Mouse (Mus musculus) hindbrain, postnatal 0 days (tissue): ENCODE measurements around the gene Ywhaq. TPM values are rescaled to one million over a fixed set of nuclear protein-coding genes. Genes with fewer than 3 reads are reported as not detected.

Experiments
- ATAC-seq: fragments of 200-750 bp; cut with Nextera tagmentation; 2 replicates; pipeline ENCODE4 v1.8.0; 2017; ENCODE audit warnings: mild to moderate bottlenecking, moderate TSS enrichment, moderate library complexity
- DNase-seq: peaks from one replicate; pipeline ENCODE4 v3.0.0-alpha.2; 2015; ENCODE audit warnings: low spot score
- H3K27ac ChIP-seq: fragments of 300-500 bp; sonication (generic); 2 replicates; pipeline ENCODE4 v1.5.1; 2014; ENCODE audit warnings: mild to moderate bottlenecking
- H3K27me3 ChIP-seq: fragments of 300-500 bp; sonication (generic); 2 replicates; pipeline ENCODE4 v1.6.1; 2014; ENCODE audit warnings: low read length, mixed read lengths; ENCODE audit not compliant: insufficient read depth
- H3K36me3 ChIP-seq: fragments of 300-500 bp; sonication (generic); 2 replicates; pipeline ENCODE4 v1.6.1; 2014; ENCODE audit warnings: low read length, mixed read lengths; ENCODE audit not compliant: insufficient read depth
- H3K4me1 ChIP-seq: fragments of 300-500 bp; sonication (generic); 2 replicates; pipeline ENCODE4 v1.6.1; 2014; ENCODE audit warnings: antibody characterized with exemption, low read length, mixed read lengths; ENCODE audit not compliant: insufficient read depth
- H3K4me2 ChIP-seq: fragments of 300-500 bp; sonication (generic); 2 replicates; pipeline ENCODE4 v1.6.1; 2014; ENCODE audit warnings: low read depth, mild to moderate bottlenecking, low read length, moderate library complexity, mixed read lengths
- H3K4me3 ChIP-seq: fragments of 300-500 bp; sonication (generic); 2 replicates; pipeline ENCODE4 v1.5.1; 2014; ENCODE audit warnings: low read length
- H3K9ac ChIP-seq: fragments of 300-500 bp; sonication (generic); replicated peaks from 2 replicates; pipeline ENCODE4 v1.6.1; 2014; ENCODE audit warnings: mild to moderate bottlenecking, low read length, moderate library complexity, mixed read lengths
- H3K9me3 ChIP-seq: fragments of 300-500 bp; sonication (generic); 2 replicates; pipeline ENCODE4 v1.6.1; 2016; ENCODE audit warnings: low read length, mixed read lengths
- CTCF ChIP-seq: IDR thresholded peaks from 2 replicates; pipeline ENCODE4 v1.5.1; 2016; ENCODE audit warnings: antibody characterized with exemption, control low read depth, low read depth
- WGBS: fragments of 180-500 bp; shearing (Covaris S2); extraction: QIAGEN DNeasy Blood & Tissue Kit; methylation state at CpG from one replicate; pipeline ENCODE4 v1.1.7; 2014; 5-methylcytosine and 5-hydroxymethylcytosine counted together
- polyA plus RNA-seq: library from polyadenylated mRNA; unstranded; fragments of >200 nt; fragmentation: Nextera tagmentation; extraction: Ambion mirVana; gene quantifications from 2 replicates; pipeline ENCODE4 v1.2.1, GENCODE M21; 2015
- total RNA-seq: library from RNA; depleted of rRNA; stranded (reverse); fragments of >200 nt; gene quantifications from 2 replicates; pipeline ENCODE4 v1.2.3, GENCODE M21; 2014

Gene Ywhaq
- total and polyA plus RNA-seq, 2 experiments from 2014 or later: 579 to 1,086 TPM

- Histone ChIP-seq H3K36me3 (no peaks in the 10 kb centered on the region), H3K9ac (no peak overlapping the region), H3K27me3 (no peaks in the 10 kb centered on the region), H3K4me2 (no peak overlapping the region), H3K27ac (no peak overlapping the region), H3K9me3 (no peaks in the 10 kb centered on the region; the same call in 1 of the 2 replicates), H3K4me3 (no peak overlapping the region), H3K4me1 (no peaks in the 10 kb centered on the region)
- ATAC-seq (no peak), DNase-seq (no peak)
- 96% methylated on average over 2 of the region's 2 CpGs for WGBS
- TF ChIP-seq CTCF: no peak
Observed at GRCm38 (mm10) chr12:21451351-21451750, 33.9 kb upstream of the Ywhaq start.

- no peaks in the 10 kb centered on the region for H3K27me3 ChIP-seq
- TF ChIP-seq CTCF: no peak
- 84% methylated on average over 3 of the region's 3 CpGs for WGBS
- no peak overlapping the region for H3K9ac ChIP-seq
- no peaks in the 10 kb centered on the region for H3K4me1 ChIP-seq
- no peak overlapping the region for H3K4me2 ChIP-seq
- DNase-seq (peak; percentile 6), ATAC-seq (no peak)
- H3K27ac ChIP-seq: no peak overlapping the region
- no peaks in the 10 kb centered on the region for H3K9me3 ChIP-seq
- H3K4me3 ChIP-seq: no peak overlapping the region
- H3K36me3 ChIP-seq: no peaks in the 10 kb centered on the region
Observed at GRCm38 (mm10) chr12:21443783-21444182, 26.3 kb upstream of the Ywhaq start.

- Histone ChIP-seq H3K4me2 (no peak overlapping the region), H3K36me3 (no peaks in the 10 kb centered on the region), H3K9me3 (no peaks in the 10 kb centered on the region), H3K27me3 (no peaks in the 10 kb centered on the region), H3K27ac (no peak overlapping the region), H3K9ac (no peak overlapping the region), H3K4me3 (no peak overlapping the region), H3K4me1 (no peaks in the 10 kb centered on the region)
- TF ChIP-seq CTCF: no peak; the same call in 1 of the 2 replicates
- DNase-seq: no peak
- no peak for ATAC-seq
- WGBS: 83% methylated on average over 1 of the region's 1 CpGs
Observed at GRCm38 (mm10) chr12:21441870-21442269, 24.4 kb upstream of the Ywhaq start.

GRCm38 (mm10) chr12:21439428-21439827, 22.0 kb upstream of the Ywhaq start:
- no peaks in the 10 kb centered on the region for H3K4me1 ChIP-seq
- H3K9ac ChIP-seq: no peak overlapping the region
- H3K27ac ChIP-seq: no peak overlapping the region; the same call in 1 of the 2 replicates
- no peak overlapping the region for H3K4me2 ChIP-seq
- H3K27me3 ChIP-seq: no peaks in the 10 kb centered on the region
- no peaks in the 10 kb centered on the region for H3K9me3 ChIP-seq
- DNase-seq (peak; percentile 19), ATAC-seq (no peak)
- no peak overlapping the region for H3K4me3 ChIP-seq
- TF ChIP-seq CTCF: no peak
- 37% methylated on average over 9 of the region's 9 CpGs for WGBS
- H3K36me3 ChIP-seq: no peaks in the 10 kb centered on the region

- no peaks in the 10 kb centered on the region for H3K36me3 ChIP-seq
- TF ChIP-seq CTCF: no peak
- H3K4me3 ChIP-seq: no peak overlapping the region
- no peak overlapping the region for H3K4me2 ChIP-seq
- ATAC-seq: peak; percentile 65
- no peak overlapping the region for H3K9ac ChIP-seq
- no peaks in the 10 kb centered on the region for H3K9me3 ChIP-seq
- H3K4me1 ChIP-seq: no peaks in the 10 kb centered on the region
- H3K27me3 ChIP-seq: no peaks in the 10 kb centered on the region
- H3K27ac ChIP-seq: no peak overlapping the region; the same call in 1 of the 2 replicates
- 48% methylated on average over 4 of the region's 4 CpGs for WGBS
- peak; percentile 21 for DNase-seq
Observed at GRCm38 (mm10) chr12:21438750-21439394, 21.4 kb upstream of the Ywhaq start.

GRCm38 (mm10) chr12:21438294-21438693, 20.9 kb upstream of the Ywhaq start:
- Histone ChIP-seq H3K4me1 (no peaks in the 10 kb centered on the region), H3K27me3 (no peaks in the 10 kb centered on the region), H3K9ac (no peak overlapping the region), H3K4me3 (no peak overlapping the region), H3K27ac (no peak overlapping the region), H3K4me2 (no peak overlapping the region), H3K36me3 (no peaks in the 10 kb centered on the region), H3K9me3 (no peaks in the 10 kb centered on the region)
- ATAC-seq: no peak
- no peak for TF ChIP-seq CTCF
- no peak for DNase-seq
- WGBS: 82% methylated on average over 3 of the region's 3 CpGs

- no peak for ATAC-seq
- H3K9me3 ChIP-seq: no peaks in the 10 kb centered on the region
Observed at GRCm38 (mm10) chr12:21431950-21432349, 14.5 kb upstream of the Ywhaq start.

More at GRCm38 (mm10) chr12:21431950-21432349, 14.5 kb upstream of the Ywhaq start:
- no peak for TF ChIP-seq CTCF
- Histone ChIP-seq H3K4me1 (no peaks in the 10 kb centered on the region), H3K27ac (no peak overlapping the region), H3K36me3 (no peaks in the 10 kb centered on the region), H3K4me2 (no peak overlapping the region), H3K4me3 (no peak overlapping the region), H3K9ac (no peak overlapping the region), H3K27me3 (no peaks in the 10 kb centered on the region)
- 70% methylated on average over 8 of the region's 8 CpGs for WGBS
- DNase-seq: no peak
